Mouse (Mus musculus) yolk sac, embryonic 10.5 days (tissue): ENCODE data around the gene Nap1l5.

Experiments
- DNase-seq: peaks from one replicate; pipeline ENCODE4 v3.0.0-alpha.2; 2017; ENCODE audit warnings: low spot score

The Nap1l5 gene

DNA sequence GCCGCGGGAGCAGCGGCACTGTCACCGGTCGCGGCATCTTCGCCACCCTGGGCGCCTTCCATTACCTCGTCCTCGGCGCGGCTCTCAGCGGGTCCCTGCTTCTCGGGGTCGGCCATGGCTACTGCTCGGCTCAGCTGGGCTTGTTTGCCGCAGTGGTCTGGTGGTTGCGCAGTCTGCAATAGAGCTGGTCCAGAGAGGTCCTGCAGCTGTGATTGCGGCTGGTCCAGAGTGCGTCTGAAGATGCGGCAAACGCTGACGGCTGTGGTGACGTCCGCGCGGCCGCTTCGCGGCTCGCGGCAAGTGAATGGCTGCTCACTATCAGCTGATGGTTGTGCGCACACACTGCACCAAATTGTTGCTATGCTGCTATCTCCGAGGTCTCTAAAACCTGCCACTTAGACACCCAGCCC, at the start of gene Nap1l5:
Nap1l5 (minus strand) TSS at position 225 of the 410 bp plus-strand sequence.
- DNase-seq, result peak; percentile 7

DNA sequence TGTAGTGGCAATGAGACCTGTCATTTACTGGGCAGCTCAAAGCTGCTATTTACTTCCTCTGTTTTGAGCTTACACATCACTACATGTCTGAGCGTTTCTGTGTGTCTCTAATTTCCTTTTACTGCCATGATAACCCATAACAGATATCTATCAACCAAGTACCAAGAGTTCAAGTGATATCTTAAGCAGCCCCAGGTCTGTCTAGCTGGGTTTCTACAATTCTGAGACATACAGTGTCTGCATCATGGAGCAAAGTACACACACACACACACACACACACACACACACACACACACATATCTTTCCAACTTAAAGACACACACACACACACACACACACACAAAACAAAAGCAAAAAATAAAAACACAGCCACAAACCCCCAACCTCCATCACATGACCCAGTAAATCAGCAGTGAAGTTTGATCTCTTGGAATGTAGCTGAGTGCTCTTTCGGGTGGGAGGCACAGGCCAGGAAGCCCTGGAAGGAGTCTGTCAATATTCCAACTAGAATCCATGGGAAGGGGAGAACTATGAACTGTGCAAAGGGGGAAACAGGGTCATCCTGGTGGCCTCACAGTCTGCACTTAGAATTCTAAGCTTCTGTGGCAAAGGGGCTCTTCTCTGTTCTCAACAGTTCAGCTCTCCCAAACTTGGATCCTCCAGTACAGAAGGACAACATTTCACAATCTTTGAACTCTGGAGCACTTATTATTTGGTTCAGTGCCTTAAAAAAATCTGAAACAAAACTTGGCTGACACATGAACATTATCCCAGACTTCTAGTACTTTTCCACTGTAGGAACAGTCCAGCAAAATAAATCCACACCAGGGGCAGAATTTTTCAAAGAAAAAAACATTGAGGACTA, 44.5 kb upstream of the Nap1l5 start:
- DNase-seq, result peak; percentile 14

DNA sequence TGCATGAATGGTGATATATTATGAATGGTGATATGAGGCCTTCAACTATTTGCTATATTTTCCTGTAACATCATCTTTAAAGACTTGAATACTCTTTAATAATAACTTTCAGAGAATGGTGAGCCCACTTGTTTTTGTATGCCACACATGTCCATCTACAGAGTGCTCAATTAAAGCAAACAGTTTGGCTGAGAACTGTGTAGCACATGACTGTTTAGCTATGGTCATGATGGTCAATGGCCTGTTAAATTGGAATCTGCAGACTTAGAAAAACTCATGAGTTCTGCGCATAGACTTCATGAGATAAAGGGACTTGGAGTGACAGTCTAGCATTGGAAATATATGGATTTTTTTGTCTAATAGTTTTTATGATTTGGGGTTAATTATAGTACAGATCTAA, 43.5 kb upstream of the Nap1l5 start:
- DNase-seq, result no peak

DNA sequence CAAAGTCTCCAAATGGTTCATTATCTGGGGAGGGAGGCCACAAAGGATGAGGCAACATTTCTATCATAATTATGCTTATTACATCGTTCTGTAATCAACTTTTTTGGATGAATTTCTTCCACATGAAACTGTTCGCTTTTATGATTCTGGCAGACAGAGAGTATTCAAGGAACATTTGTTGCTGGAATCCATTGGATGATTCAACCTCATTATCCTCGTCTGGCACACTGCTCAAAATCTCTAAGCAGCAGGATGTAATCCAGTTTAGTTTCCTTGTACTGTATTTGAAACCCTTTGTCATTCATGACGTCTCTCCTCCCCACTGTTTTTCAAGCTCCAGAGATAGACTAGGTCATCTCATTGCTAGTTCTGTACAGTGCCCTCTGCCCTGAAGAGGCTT, 40.0 kb upstream of the Nap1l5 start:
- no peak for DNase-seq

DNA sequence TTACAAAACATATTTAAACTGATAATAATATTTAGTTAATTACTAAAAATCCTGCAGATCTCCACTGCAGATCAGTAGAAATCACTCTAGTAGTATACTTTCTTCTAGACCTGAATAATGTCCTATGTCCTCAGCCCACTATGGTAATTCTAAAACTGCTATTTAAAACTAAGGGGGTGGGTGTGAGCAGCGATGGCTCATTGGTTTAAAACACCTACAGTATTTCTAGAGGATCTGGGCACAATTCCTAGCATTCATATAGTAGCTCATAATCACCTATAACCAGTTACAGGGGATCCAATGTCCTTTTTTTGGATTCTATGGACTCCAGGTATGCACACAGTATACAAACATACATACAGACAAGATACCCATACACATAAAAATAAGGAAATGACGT, 39.4 kb upstream of the Nap1l5 start:
- no peak for DNase-seq

DNA sequence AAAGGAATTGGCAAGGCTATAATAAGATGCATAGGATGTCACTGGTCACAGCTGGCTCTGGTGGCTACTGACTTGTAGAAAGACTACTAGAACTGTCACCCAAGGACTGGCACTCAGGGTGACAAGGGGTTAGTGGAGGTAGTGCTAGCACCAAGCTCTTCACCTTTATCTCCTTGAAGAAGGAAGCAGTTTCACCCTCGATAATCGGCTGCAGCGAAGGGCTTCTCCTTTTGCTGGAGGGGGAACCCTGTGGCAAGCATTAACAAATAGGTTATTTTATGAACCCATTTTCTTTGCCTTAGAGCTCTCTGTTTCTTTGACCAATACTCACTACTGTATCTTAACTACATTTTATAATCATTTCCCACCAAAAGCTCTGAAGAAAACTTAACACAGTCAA, 37.1 kb upstream of the Nap1l5 start:
- no peak for DNase-seq

DNA sequence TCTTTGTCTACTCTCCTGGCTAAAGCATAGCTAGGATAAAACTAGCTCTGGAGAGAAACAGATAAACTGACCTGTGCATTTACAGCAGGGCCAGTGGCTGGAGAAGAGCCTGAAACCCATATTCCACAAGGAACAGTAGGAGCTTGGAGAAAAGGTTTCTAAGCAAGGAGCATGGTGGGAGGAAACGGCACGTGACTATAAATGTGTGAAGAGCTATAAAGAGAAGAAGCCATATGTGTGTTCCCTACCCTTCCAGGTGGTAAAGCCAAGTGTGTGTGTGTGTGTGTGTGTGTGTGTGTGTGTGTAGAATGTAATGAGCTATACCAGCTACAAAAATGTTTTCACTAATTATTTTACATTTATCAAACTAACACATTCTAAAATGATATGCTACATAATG, 35.4 kb upstream of the Nap1l5 start:
- DNase-seq, result no peak

DNA sequence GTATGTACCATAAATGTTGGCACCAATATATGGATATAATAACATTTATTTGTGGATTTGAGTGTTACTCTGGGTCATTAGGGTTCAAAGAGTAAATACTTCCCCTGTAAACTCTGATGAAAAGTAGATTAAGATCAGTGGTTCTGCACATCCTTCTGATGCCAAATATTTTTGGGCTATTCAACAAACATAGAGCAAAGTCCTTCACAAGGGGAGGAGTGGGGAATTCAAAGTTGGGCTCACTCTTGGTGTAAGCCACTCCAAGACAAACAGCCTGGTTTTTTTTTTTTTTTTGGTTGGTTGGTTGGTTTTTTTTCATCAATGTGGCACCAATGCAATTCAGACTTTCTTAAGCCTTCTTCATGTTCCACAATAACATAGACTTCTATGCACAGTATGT, 30.9 kb upstream of the Nap1l5 start:
- no peak for DNase-seq

DNA sequence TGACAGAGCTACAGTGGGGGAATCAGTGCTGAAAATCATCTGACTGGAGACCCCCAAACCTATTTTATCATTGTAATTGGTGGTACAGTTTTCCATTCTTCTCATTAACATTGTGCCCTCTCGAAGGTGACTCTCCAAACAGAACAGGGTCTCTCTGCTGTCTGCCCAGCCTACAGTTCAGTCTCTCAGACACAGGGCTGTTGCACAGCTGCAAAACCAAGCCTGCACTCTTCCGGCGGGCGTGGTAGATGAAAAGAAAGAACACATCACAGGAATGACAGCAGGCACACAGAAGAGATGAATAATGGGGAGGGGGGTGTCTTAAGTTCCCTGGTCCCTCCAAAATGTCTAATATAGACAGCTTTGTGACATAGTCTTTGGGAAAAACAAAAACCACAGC, 27.3 kb upstream of the Nap1l5 start:
- no peak for DNase-seq

DNA sequence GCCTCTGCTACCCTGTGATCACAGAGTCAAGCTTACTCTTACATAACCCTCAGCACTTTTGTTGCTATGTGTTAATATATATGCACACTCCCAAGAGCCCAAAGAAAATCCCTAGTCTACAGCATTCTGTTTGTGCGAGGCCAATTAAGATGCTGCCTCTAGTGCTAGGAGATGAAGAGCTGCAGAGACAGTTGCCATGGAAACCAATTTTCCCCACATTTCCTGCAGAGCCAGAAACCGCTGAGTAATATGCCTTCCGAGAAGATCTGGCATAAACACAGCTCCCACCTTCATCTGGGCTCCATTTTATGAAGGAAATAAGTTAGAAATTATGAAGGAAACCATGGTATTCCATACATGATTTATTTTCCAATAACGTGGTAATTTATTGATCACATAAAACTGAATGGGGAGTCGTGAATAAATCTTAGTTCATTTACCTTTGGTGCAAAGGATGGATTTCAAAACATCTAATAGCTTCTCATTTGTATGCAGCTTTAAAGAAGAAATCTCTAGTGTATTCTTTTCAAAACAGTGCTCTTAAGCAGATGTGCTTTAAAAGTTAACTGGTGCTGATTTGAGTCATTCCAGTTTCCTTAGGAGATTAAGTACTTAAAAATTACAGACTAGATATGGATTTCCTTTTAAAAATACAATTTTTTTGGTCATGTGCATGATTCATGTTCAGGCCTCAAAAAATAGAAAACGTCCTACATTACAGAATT, 26.5 kb upstream of the Nap1l5 start:
- no peak for DNase-seq

DNA sequence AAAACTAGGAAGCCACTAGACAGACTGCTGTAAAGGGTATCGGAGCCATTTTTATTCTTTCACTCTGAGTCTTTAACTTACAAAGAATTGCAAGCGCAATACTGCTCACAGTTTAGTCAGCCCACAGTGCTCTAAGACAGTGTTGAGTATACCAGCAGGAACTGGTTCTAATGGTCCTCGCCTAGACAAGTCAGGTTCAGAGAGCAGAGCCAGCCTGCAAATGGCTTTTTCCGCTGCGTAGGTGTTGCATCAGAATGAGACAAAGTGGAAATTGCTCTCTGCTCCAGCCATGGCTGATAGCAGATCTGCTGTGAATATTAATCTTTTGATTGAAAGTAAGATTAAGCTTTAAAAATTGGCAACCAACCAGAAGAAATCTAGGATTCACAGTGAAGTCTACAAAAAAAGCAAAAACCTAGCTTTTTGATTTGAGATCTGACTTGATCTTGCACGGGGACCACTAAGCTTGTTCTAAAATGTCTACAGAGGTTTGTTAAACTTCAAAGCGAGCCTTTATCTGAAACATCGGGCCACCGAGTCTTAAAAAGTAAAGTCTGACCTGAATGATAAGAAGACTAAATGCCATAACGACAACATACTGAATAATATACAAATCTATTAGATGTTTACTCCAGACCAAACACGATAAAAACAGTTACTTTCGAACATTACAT, 25.8 kb upstream of the Nap1l5 start:
- DNase-seq, result no peak

DNA sequence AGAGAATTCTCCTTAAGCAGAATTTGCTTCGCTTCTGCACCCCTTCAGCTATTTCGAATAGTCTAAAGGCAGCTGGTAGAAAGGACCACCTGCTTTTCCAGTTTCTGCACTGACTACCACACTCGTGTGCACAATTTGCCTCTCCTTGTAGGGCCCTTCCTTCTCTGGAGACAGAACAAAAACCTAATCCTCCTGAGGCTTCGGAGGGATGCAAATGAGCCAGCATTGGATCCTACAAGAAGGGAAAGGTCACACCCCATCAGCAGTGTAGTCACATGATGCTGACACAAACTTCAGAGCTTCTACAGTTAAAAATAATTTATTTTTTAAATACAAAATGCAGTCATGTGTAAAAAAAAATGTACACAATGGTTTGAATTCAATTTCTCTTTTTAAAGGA, 24.3 kb upstream of the Nap1l5 start:
- no peak for DNase-seq

DNA sequence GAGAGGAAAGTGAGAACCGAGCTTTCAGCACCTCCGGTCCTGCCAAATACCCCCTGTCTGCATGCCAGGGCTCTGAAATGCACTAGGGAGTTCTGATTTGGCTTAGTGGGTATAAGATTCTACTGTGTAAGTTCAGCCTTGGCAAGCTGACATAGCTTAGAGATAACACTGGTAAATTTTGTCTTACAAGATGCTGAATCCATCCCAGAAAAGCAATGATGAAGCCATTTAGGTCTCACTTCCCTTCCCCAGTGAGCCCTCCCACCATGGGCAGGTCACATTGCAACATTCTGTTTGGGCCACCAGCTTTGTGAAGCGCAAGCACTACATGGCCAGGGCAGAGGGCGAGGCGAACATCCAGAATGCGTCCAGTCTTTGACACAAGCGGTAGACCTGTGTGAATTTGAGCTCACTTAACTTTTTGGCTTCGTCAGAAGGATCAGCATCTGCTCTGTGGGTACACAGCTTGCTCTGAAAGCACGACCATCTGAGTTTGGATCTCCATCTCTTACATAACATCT, 23.1 kb upstream of the Nap1l5 start:
- no peak for DNase-seq

DNA sequence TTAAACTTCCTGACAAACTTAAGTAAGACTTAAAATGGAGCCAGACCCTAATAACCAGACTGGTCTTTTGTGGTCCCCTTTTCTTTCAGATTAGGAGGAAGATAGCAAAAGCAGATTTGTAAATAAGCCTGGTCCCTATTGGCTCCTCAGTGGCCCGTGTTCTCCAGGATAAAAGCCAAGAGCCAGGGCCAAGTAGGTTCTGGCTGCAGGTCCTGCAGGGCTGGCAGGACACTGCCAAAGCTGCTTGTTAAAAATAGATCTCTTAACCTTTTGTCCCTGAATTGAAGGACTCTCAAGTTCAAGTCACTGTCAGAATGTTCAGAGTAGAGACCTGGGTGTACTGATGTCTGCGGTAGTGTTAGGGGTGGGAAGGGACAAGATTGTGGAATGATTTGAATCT, 21.0 kb upstream of the Nap1l5 start:
- DNase-seq, result no peak

DNA sequence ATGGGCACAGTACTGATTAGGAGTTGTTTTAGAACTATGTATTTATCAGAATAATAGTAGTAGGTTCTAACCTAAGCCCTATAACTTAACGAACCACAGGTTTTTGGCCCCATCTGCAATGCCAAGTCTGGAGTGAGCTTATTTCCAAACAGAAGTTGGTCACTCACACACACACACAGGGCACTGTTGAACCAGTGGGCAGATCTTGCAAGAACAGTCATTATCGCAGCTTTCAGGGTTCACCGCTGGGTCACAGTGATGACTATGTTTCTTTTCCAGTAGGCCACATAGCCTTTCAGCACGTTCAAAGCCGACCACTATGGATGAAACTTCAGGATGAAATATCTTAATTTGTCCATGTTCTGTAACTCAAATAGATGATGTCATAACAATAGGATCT, 15.6 kb upstream of the Nap1l5 start:
- DNase-seq, result no peak

DNA sequence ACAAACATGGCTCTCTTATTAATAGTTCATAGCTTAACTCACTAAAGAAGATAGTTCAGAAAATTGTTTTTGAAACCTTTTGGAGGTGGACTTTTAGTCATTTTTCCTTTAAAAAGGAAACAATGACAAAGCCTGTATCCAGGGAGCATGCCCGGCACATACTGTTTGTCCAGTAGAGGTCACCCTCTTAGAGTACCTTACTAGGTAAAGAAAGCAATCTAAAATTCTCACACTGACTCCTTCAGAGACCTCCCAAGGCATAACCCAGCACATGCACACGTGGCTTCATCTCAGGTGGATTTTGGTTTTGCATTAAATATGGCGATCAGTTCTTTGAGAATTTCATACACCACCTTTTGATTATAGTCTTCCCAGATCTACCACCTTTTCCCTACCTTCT, 14.7 kb upstream of the Nap1l5 start:
- DNase-seq, result no peak

DNA sequence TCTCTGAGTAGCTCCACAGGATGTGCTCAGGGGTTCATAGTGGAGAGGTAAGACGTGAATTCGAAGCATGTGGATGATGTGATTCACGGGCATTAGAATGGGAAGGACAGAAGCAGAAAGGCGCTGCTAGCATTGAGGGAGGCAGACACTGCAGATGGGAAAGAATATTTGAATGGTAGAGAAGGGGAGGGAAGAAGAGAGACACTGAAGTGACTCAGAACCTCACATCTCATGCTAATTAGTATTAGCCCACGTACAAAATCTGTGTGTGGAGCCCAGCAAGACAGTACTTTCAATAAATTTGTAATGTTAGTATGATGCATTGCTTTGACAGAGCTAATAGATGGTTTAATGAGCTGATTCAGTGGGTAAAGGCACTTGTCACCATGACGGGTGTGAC, 13.9 kb upstream of the Nap1l5 start:
- no peak for DNase-seq

DNA sequence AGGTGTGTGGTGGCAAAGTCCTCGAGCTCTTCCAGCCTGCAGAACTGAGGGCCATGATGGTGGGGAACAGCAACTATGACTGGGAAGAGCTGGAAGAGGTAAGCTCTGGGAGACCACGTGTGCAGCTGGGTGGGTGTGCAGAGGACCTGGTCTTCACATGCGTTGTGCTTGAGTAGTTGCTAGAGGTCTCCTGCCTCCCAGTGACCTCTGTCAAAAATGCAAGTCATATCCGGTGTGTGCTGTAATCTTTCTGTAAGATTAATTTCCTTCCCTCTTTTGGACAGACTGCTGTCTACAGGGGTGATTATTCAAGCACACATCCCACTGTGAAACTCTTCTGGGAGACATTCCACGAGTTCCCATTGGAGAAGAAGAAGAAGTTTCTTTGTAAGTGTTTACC, 9.6 kb upstream of the Nap1l5 start:
- DNase-seq, result no peak

DNA sequence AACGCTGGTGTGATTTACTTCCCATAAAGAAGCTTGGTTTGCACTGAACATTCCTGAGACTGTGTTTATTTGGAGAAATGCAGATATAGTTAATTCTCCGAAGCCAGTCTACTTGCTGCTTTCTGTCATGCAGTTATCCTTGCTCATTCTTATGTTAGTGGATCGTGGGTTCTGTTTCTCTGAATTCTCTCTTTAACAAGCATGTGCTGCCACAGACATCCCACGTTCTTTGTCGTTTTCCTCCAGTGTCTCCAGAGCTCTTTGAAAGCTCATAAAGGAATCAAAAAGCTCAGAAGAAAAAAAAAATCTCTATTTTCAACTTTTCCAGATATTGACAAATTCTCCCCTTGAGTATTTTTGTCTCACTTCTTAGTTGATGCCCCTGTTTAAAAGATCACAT, 7.1 kb upstream of the Nap1l5 start:
- no peak for DNase-seq

DNA sequence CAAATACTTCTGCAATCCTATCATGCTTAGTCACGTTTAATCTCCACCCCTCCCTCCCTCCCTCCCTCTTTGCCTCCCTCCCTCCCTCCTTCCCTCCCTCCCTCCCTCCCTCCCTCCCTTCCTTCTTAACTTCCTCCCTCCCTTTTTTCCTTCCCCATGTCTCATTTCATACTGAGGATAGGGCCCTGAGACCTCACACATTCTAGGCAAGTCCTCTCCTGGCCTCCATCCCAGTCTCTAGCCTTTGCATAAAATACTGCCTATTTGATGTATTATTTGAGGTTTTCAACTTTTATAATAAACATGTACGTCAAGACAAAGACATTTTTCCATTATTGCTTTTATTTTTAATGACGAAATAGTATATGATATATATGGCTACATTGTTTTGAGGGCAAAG, 6.7 kb upstream of the Nap1l5 start:
- no peak for DNase-seq

DNA sequence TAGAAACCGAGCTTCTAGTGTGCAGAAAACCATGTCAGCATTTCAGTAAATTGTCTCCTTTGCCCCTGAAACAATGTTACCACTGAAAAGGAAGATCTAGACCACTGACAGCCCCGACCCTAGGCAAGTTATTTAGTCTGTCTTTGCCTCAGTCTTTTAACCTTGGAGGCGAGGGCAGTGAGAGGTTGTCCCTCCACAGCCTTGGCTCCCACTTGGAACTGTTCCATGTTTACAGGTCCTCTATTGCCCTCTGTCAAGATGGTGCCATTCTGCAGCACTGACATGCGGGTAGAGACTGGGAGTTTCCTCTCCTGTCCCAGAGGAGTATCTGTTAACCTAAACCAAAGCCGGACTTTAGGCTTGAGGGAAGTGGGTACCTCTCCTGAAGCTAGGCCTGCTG, 6.0 kb upstream of the Nap1l5 start:
- no peak for DNase-seq

DNA sequence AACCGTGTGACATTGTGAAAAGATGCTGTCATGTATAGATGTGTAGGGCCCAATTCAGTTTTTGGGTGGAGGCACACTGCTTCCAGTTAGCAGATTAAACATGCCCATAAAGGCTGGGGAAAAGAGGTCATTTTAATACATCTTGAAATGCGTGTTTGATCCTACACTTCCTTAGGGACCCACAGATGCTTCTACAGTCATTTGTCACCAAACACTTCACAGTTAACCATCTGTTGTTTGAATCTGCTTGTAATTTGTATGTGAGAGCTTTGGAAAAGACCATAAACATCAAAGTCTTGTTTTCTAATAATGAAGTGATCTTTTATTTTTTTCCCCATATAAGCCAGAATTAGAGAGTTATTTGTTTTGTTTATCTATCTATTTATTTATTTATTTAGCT, 915 bp upstream of the Nap1l5 start:
- no peak for DNase-seq

DNA sequence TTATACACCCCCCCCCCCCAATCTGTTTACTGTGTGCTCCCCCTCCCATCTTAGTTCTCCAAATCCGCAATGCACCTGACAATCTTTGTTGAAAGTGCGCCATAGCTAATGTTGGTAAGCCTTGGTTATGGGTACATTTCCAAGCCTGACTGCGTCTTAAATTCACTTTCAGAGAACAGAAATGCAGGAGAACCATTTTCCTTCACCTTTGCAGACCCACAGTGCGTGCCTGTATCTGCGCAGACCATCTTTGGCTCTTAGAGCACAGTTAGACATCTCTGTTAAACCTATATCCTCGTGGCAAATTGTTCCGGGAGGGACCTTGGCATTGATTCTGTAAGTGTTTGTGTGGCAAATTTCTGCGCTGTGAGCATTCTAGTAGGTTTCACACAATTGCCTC, 460 bp upstream of the Nap1l5 start:
- no peak for DNase-seq
